ENCODE assay signal across 8 mouse cellular contexts in the genomic region with DNA sequence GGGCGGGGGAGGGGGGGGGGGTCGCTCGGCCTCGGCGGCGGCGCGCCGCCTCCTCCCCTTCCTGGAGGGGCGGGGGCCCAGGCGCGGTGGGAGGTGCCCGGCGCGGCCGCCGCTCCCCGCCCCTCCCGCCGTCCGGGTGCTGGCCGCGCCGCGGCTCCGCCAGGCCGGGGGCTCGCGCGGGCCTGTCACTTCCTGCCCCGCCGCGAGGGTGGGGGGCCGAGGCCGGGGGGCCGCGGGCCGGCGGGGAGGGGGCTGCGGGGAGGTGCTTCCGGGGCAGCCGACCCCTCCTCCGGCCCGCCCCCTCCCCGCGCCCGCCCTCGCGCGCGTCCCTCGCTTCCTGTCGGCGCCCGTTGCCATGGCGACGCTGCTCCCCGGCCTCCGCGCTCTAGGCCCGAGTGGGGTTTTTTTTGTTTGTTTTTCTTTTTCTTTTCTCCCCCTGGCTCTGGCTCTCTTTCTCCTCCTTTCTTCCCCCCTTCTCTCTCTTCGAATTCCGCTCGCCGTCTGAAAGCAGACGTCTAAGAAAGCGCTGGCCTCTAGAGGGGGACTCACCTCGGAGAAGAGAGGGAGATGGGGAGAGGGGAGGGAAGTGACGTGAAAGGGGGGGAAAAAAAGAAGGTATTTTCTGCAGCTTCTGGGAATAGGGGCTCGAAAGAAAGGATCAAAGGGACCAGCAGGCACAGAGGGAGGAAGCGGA. TPM values are rescaled to one million over a fixed set of nuclear protein-coding genes. Genes with fewer than 3 reads are reported as not detected.
A peak's percentile ranks its signal among the peaks of the same experiment; 100 is the strongest.
DNase-seq lines count a peak whose midpoint lies in the region; ATAC-seq lines count a peak whose summit lies in the region.

No protein-coding gene starts in this region.

- peak overlapping the region; percentile 77 for H3K4me2 ChIP-seq in lung, embryonic 16.5 days (ENCODE audit: low read depth, low read length)

- H3K27ac ChIP-seq in lung, embryonic 16.5 days (ENCODE audit: low read length): peak overlapping the region; percentile 97

- ATAC-seq in hematopoietic stem cell, adult 5-6 weeks (replicated peaks in 1 of 2; ENCODE audit: insufficient read depth in 1 of 2, low FRiP score in 2 of 2, low TSS enrichment in 1 of 2, low read depth in 1 of 2, poor library complexity in 2 of 2, severe bottlenecking in 2 of 2): peak; percentile 40 to 52; a peak in 3 of 4 replicates
- peak; percentile 91 for ATAC-seq in lung, embryonic 16.5 days (ENCODE audit: low read depth)

- peak overlapping the region; percentile 82 for H3K9ac ChIP-seq in lung, embryonic 16.5 days (ENCODE audit: low read length)

- H3K36me3 ChIP-seq in lung, embryonic 16.5 days (ENCODE audit: control insufficient read depth, insufficient read depth, low read length): peaks cover 3% of the 10 kb centered on the region

- H3K4me3 ChIP-seq in lung, embryonic 16.5 days (ENCODE audit: low read length): peak overlapping the region; percentile 76

- DNase-seq in MEL-GATA-1-ER (ENCODE audit: extremely low read depth, low read depth): peak; percentile 59
- DNase-seq in cerebellum, adult 18-20 months: peak; percentile 76 to 90
- DNase-seq in forelimb bud, embryonic 11.5 days (ENCODE audit: low read depth, low spot score): peak; percentile 88
- DNase-seq in layer of hippocampus, adult 9-10 months (ENCODE audit: low spot score): peak; percentile 36
- DNase-seq in ovary, postnatal 10 days (ENCODE audit: low spot score): peak; percentile 48
- peak; percentile 91 for DNase-seq in thymus, postnatal 0 days (ENCODE audit: low spot score)

- H3K4me1 ChIP-seq in lung, embryonic 16.5 days (replicated peaks; ENCODE audit: control insufficient read depth, insufficient read depth, low read length): peaks cover 14% of the 10 kb centered on the region; the same call in 1 of the 2 replicates

- no peaks in the 10 kb centered on the region for H3K27me3 ChIP-seq in lung, embryonic 16.5 days (ENCODE audit: control insufficient read depth, insufficient read depth, low read depth, low read length)

- WGBS in lung, embryonic 16.5 days: 0% methylated on average over 29 of the region's 71 CpGs

- H3K9me3 ChIP-seq in lung, embryonic 16.5 days (ENCODE audit: control insufficient read depth, low read length): no peaks in the 10 kb centered on the region

RNA-seq across cellular contexts. Expression of a gene that starts 0.6 kb away (rescaled TPM):
- 19.4 and 23.6 TPM in 2 replicates for total RNA-seq in hematopoietic stem cell, adult 5-6 weeks (2017)
- 12.9 and 15.4 TPM in 2 replicates for polyA plus RNA-seq in lung, embryonic 16.5 days (2015; fragmentation: Nextera tagmentation; extraction: Ambion mirVana)
- 10.0 and 10.1 TPM in 2 replicates for polyA plus RNA-seq in thymus, postnatal 0 days (2015; fragmentation: Nextera tagmentation; extraction: Ambion mirVana)

RNA-seq across cellular contexts. Expression of a gene that starts 31.3 kb away (rescaled TPM):
- 253 and 280 TPM in 2 replicates for total RNA-seq in hematopoietic stem cell, adult 5-6 weeks (2017)
- 123 and 126 TPM in 2 replicates for polyA plus RNA-seq in lung, embryonic 16.5 days (2015; fragmentation: Nextera tagmentation; extraction: Ambion mirVana)
- 136 and 144 TPM in 2 replicates for polyA plus RNA-seq in thymus, postnatal 0 days (2015; fragmentation: Nextera tagmentation; extraction: Ambion mirVana)

RNA-seq across cellular contexts. Expression of a gene that starts 57.1 kb away (rescaled TPM):
- total RNA-seq in hematopoietic stem cell, adult 5-6 weeks (2017): not detected in 2 replicates
- not detected in 2 replicates for polyA plus RNA-seq in lung, embryonic 16.5 days (2015; fragmentation: Nextera tagmentation; extraction: Ambion mirVana)
- polyA plus RNA-seq in thymus, postnatal 0 days (2015; fragmentation: Nextera tagmentation; extraction: Ambion mirVana): 0.53 and 0.55 TPM in 2 replicates

Comparison
In these comparisons a context has a peak if more than half of its experiments do, and no peak if none do; other contexts are left out.
1. Peak in every context shown above with its lines: DNase-seq, ATAC-seq, H3K4me3 ChIP-seq and H3K27ac ChIP-seq.
2. DNase-seq: peak in every context shown above with its lines; median percentile 91 in thymus, postnatal 0 days; 88 in forelimb bud, embryonic 11.5 days; 83 in cerebellum, adult 18-20 months; 59 in MEL-GATA-1-ER; 48 in ovary, postnatal 10 days; 36 in layer of hippocampus, adult 9-10 months.